Mouse (Mus musculus): Measurements from ENCODE around the gene Inhbb. TPM values are rescaled to one million over a fixed set of nuclear protein-coding genes. Genes with fewer than 3 reads are reported as not detected.

Inhbb gene
- 5.7 and 6.8 TPM in 2 replicates for polyA plus RNA-seq (2012; rRNA removed)

DNA sequence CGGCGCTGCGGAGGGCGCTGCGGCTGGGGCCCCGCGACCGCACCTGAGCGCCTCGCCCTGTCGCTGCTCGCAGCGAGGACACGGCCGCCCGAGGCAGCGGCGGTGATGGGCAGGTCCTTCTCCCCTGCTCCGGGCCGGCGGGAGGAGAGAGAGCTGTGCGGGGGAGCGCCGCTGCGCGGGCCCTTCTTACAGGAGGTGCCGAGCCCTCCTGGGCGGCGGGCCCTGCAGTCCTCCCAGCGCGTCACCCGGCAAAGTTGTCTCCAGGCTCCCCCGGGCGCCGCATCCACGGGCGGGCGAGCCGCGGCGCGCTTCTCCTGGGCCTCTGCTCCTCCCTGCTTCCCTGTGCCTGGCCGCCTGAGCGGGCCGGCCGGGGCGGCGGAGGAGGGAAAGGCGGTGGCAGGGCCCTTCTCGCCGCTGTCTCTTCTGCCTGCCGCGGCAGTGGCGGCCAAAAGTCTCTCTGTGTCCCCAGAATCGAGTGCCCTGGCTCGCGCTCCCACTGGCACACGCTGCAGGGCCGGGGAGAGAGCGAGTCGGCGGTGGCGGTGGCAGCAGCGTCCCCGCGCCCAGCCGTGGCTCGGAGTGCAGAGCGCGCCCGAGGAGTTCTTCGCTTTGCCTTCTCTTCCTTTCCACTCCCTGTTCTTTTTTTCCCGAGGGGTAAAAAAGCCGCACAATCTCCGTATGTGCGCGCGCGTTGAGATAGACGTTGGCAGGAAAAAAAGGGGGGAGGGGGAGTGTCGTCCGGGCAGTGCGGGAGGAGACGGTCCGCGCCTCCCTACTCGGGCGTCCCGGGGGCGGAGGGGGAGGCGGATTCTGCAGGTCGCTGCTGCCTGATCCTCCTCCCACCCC lies at the start of gene Inhbb:
Gene Inhbb (minus strand): TSS at position 673 of the 846 bp plus-strand sequence.

Other genes with a start within 250 kb of the Inhbb start
- gene Ralb, start 82.5 kb upstream of the Inhbb start, polyA plus RNA-seq (2012; rRNA removed), result 29.1 and 29.6 TPM in 2 replicates
- gene Tmem185b, start 103.9 kb upstream of the Inhbb start, polyA plus RNA-seq (2012; rRNA removed), result 13.6 and 15.0 TPM in 2 replicates
- gene Epb41l5, start 226.8 kb upstream of the Inhbb start, polyA plus RNA-seq (2012; rRNA removed), result 8.4 and 9.4 TPM in 2 replicates